Mouse (Mus musculus): Measurements from ENCODE around the gene Tulp3.
"Not testable (repeated sequence)": the region's sequence is repeated elsewhere in the genome, so short reads cannot be mapped to it uniquely, and the experiment has no call there.

Gene Tulp3

GRCm38 (mm10) chr6:128358999-128359398, 3.3 kb upstream of the Tulp3 start:
- DNase-seq (ENCODE audit: low spot score), result peak; percentile 64

GRCm38 (mm10) chr6:128355201-128355681, 410 bp downstream of the Tulp3 start:
- no peak for DNase-seq (ENCODE audit: low spot score)

- DNase-seq (ENCODE audit: low spot score), result no peak
Observed at GRCm38 (mm10) chr6:128354140-128354539, 1.5 kb downstream of the Tulp3 start.

DNA sequence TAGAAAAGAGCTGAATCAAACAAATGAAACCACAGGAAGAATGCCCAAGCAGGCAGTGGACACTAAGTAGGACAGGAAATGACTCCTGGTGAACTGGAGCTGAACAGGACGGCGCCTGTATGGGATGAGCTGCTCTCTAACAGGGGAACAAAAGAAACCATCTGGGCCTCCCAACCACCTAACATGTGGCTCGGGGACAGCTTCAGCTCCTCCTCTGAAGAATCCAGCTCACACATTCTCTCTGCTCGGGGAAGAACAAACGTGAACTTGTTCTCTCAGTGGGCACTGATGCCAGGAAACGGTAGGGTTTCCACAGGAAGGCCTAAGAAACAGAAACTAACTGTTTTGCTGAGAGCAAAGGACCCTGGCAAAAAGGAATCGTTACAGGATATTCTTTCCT, 5.9 kb downstream of the Tulp3 start:
- no peak for DNase-seq (ENCODE audit: low spot score)

DNA sequence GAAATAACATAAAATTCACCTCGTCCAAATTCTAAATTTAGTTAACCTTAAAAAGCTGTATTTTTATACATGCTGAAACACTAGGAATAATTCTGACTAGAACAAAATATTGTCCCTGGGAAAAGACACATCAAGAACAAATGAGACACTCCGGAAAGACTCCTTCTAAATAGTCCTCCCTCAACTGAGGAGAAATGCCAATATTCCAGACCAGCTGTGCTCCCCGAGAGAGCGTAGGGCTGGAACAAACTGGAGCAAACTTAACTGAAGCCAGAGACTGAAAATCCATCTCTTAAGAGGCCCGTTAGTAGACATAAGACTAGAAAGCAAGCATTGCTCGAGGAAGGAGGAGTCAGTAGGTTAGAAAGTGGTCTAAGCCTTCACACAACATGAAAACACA, 8.9 kb downstream of the Tulp3 start:
- no peak for DNase-seq (ENCODE audit: low spot score)

DNA sequence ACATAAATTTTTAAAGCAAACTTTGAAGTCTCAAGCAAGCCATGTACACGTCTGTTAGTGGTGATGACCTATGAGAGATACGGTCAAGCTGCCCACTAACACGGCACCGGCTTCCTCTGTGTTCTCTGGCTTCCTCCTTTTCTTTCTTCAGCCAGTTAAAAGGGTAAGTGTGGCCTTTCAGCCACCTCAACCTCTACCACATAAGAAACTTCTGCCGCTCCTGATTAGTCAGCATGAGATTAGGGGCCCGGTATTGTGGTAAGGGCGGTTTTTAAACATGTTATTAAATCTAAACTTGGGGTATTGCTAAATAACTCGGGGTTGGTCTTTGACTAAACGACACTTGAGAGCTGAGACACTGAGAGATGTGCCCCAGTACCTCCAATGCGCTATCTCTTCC, 10.0 kb downstream of the Tulp3 start:
- DNase-seq (ENCODE audit: low spot score), result no peak

- DNase-seq (ENCODE audit: low spot score), result no peak
Observed at GRCm38 (mm10) chr6:128341956-128342723, 13.5 kb downstream of the Tulp3 start.

DNA sequence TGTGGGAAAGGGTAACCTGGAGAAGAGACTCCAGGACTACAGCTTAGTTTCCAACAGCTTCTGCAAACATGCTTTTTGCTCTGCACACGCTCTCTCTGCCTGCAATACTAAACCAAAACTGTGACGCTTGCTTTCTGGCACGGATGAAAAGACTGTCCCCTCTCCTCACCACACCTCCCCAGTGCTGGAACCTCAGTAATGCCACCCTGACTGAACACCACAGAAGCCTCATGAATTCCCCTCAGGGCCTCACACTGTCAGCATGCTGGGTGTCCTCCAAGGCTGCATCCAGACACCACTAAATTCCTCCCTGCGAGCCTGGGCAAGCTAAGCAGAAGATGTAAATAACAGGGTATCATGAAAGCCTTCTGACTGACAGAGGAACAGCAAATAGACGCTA, 16.8 kb downstream of the Tulp3 start:
- DNase-seq (ENCODE audit: low spot score), result no peak

DNA sequence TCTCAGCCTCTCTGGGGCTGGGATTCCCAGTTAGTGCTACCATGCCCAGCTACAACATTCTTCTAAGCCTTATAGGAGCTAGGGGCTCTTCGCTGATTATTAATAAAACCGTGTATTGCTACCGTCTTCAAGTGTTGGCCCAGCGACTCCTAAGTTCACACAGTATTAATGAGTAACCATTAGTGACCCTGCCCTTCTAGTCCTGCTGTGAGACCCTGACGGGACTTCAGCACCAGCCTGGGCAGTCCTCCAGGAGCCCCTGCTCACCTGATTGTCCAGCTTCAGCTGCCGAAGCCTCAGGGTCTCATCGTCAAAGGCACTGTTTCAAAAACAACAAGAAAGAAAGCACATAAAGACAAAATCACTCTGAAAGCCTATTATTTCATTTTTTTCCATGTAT, 18.2 kb downstream of the Tulp3 start:
- DNase-seq (ENCODE audit: low spot score), result no peak

GRCm38 (mm10) chr6:128334397-128335124, 21.1 kb downstream of the Tulp3 start:
- peak; percentile 59 for DNase-seq (ENCODE audit: low spot score)

- DNase-seq (ENCODE audit: low spot score), result peak; percentile 49
Observed at GRCm38 (mm10) chr6:128318317-128318716, 37.3 kb downstream of the Tulp3 start.

- no peak for DNase-seq (ENCODE audit: low spot score)
Observed at GRCm38 (mm10) chr6:128315597-128315996, 40.1 kb downstream of the Tulp3 start.

GRCm38 (mm10) chr6:128314796-128315195, 40.9 kb downstream of the Tulp3 start:
- no peak for DNase-seq (ENCODE audit: low spot score)

- DNase-seq (ENCODE audit: low spot score), result peak; percentile 31
Observed at GRCm38 (mm10) chr6:128308311-128308710, 47.3 kb downstream of the Tulp3 start.

GRCm38 (mm10) chr6:128304801-128305200, 50.9 kb downstream of the Tulp3 start:
- no peak for DNase-seq (ENCODE audit: low spot score)

- DNase-seq (ENCODE audit: low spot score), result not testable (repeated sequence)
Observed at GRCm38 (mm10) chr6:128302640-128303039, 53.0 kb downstream of the Tulp3 start.

GRCm38 (mm10) chr6:128301891-128302290, 53.8 kb downstream of the Tulp3 start:
- DNase-seq (ENCODE audit: low spot score), result no peak

GRCm38 (mm10) chr6:128301458-128301857, 54.2 kb downstream of the Tulp3 start:
- DNase-seq (ENCODE audit: low spot score), result no peak

DNA sequence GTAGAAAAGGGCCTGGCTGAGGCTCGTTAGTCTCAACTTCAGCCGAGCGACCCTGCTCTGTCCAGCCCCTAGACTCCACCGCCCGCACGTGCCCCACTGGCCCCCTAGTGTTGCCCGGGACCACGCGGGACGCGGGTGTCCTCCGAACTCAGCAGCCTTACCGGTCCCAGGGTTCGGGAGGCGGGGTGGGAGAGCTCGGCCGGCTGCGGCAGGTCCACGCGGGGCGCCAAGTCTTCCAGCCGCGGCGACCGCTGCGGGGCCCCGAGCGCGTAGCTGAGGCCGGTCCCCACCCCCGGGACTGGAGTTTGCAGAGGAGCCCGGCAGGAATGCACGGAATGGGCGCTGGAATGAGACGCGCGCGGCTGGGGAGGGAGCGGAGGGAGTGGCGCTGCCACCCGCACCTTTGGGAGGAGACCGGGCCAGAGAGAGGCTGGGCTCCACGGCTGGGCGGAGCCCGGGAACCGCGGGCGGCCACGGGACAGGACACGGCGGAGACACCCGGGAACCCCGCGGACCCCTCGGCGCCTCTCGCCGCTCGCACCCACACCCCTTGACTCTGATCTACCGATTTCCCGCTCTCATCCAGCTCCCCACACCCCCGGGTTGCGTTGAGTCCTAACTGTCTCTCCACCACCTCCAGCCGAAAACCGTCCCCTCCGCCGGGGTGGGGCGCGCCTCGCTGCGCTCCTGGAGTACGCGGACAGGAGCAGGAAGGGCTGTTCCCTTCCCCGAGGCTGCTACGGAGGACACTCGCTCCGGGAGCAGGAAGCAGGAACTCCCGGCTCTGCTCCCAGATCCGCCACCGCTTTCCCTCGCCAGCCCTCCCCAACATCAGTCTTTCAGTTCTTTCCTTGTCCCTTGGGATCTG, 55.3 kb downstream of the Tulp3 start, which contains the start of gene Tead4:
Gene Tead4, minus strand, starts transcription at position 690 of the 868 bp plus-strand sequence.
- no peak for DNase-seq (ENCODE audit: low spot score)

GRCm38 (mm10) chr6:128299292-128300133, 56.1 kb downstream of the Tulp3 start:
- no peak for DNase-seq (ENCODE audit: low spot score)

- DNase-seq (ENCODE audit: low spot score), result no peak
Observed at GRCm38 (mm10) chr6:128298246-128298645, 57.4 kb downstream of the Tulp3 start.
